16 mouse cellular contexts compared by ENCODE assay signal in genomic region chr17:34838785-34839184, GRCm38 (mm10). TPM values are rescaled to one million over a fixed set of nuclear protein-coding genes. Genes with fewer than 3 reads are reported as not detected.
DNase-seq lines count a peak whose midpoint lies in the region; ATAC-seq lines count a peak whose summit lies in the region.
"Had no signal": no experiment of that assay in that cellular context is flagged by ENCODE, and none has a peak within 500 bp of the region (broad histone marks: within the 10 kb centered on the region; RNA-seq: fewer than 3 reads in every experiment).

No protein-coding gene starts in this region.

- no peak overlapping the region for H3K27ac ChIP-seq in heart, embryonic 11.5 days (ENCODE audit: low read depth, low read length)
- no peak overlapping the region for H3K27ac ChIP-seq in lung, embryonic 15.5 days
- H3K27ac ChIP-seq in embryonic facial prominence, embryonic 12.5 days: no peak overlapping the region
- H3K27ac ChIP-seq in liver, embryonic 13.5 days: peak overlapping the region; percentile 29
- H3K27ac ChIP-seq: layer of hippocampus, adult 2 months; midbrain, embryonic 15.5 days had no signal

- H3K4me3 ChIP-seq in heart, embryonic 11.5 days (ENCODE audit: low read depth, low read length): no peak overlapping the region
- H3K4me3 ChIP-seq in lung, embryonic 15.5 days: no peak overlapping the region
- 0 out of 2 replicates have a peak overlapping the region, but pooled peaks have one; percentile 85 for H3K4me3 ChIP-seq in embryonic facial prominence, embryonic 12.5 days
- peak overlapping the region; percentile 19; the same call in 1 of the 2 replicates for H3K4me3 ChIP-seq in liver, embryonic 13.5 days (replicated peaks)

- H3K4me1 ChIP-seq in heart, embryonic 11.5 days (ENCODE audit: control insufficient read depth, insufficient read depth, low read length): peaks cover 16% of the 10 kb centered on the region
- H3K4me1 ChIP-seq in lung, embryonic 15.5 days: peaks cover 18% of the 10 kb centered on the region
- peaks cover 20% of the 10 kb centered on the region for H3K4me1 ChIP-seq in embryonic facial prominence, embryonic 12.5 days
- H3K4me1 ChIP-seq in liver, embryonic 13.5 days (replicated peaks): peaks cover 52% of the 10 kb centered on the region

- DNase-seq in heart, postnatal 4 days: no peak
- no peak for DNase-seq in lung, postnatal 36 days
- no peak for DNase-seq in liver, embryonic 13.5 days
- no peak for DNase-seq in yolk sac, embryonic 10.5 days (ENCODE audit: low spot score)
- DNase-seq: adrenal gland, adult 8-10 months; cerebellum, adult 8-10 months; gastrocnemius, postnatal 25 days; lung, postnatal 14 days; right cerebral cortex, postnatal 25 days; thymus, adult 2 months had no signal

- peaks cover 20% of the 10 kb centered on the region for H3K36me3 ChIP-seq in heart, embryonic 11.5 days (ENCODE audit: control insufficient read depth, insufficient read depth, low read length)
- H3K36me3 ChIP-seq in lung, embryonic 15.5 days: peaks cover 43% of the 10 kb centered on the region
- peaks cover 51% of the 10 kb centered on the region for H3K36me3 ChIP-seq in embryonic facial prominence, embryonic 12.5 days
- H3K36me3 ChIP-seq in liver, embryonic 13.5 days: peaks cover 60% of the 10 kb centered on the region

- peak overlapping the region; percentile 31; the same call in 1 of the 2 replicates for H3K4me2 ChIP-seq in heart, embryonic 11.5 days
- peak overlapping the region; percentile 6; the same call in 1 of the 2 replicates for H3K4me2 ChIP-seq in lung, embryonic 15.5 days
- peak overlapping the region; percentile 99 for H3K4me2 ChIP-seq in embryonic facial prominence, embryonic 12.5 days (replicated peaks)
- H3K4me2 ChIP-seq in liver, embryonic 13.5 days: peak overlapping the region; percentile 32; the same call in 1 of the 2 replicates

- no peaks in the 10 kb centered on the region for H3K9me3 ChIP-seq in heart, embryonic 11.5 days (replicated peaks; ENCODE audit: control insufficient read depth, low read length)
- no peaks in the 10 kb centered on the region for H3K9me3 ChIP-seq in lung, embryonic 15.5 days
- no peaks in the 10 kb centered on the region for H3K9me3 ChIP-seq in embryonic facial prominence, embryonic 12.5 days
- H3K9me3 ChIP-seq in liver, embryonic 13.5 days (replicated peaks): no peaks in the 10 kb centered on the region
- H3K9me3 ChIP-seq: midbrain, embryonic 15.5 days had no signal

- no peaks in the 10 kb centered on the region for H3K27me3 ChIP-seq in heart, embryonic 11.5 days (ENCODE audit: control insufficient read depth, insufficient read depth, low read length)
- no peaks in the 10 kb centered on the region for H3K27me3 ChIP-seq in lung, embryonic 15.5 days
- no peaks in the 10 kb centered on the region for H3K27me3 ChIP-seq in embryonic facial prominence, embryonic 12.5 days
- H3K27me3 ChIP-seq in liver, embryonic 13.5 days: no peaks in the 10 kb centered on the region
- H3K27me3 ChIP-seq: midbrain, embryonic 15.5 days had no signal

- no peak overlapping the region for H3K9ac ChIP-seq in heart, embryonic 11.5 days (ENCODE audit: low read depth, low read length)
- no peak overlapping the region for H3K9ac ChIP-seq in lung, embryonic 15.5 days
- H3K9ac ChIP-seq in embryonic facial prominence, embryonic 12.5 days: no peak overlapping the region
- H3K9ac ChIP-seq in liver, embryonic 13.5 days: no peak overlapping the region
- H3K9ac ChIP-seq: midbrain, embryonic 15.5 days had no signal

- WGBS in heart, embryonic 11.5 days (ENCODE audit: insufficient replicate concordance): 85% methylated on average over 7 of the region's 7 CpGs
- WGBS in lung, embryonic 15.5 days: 83% methylated on average over 7 of the region's 7 CpGs
- WGBS in embryonic facial prominence, embryonic 12.5 days: 87% methylated on average over 7 of the region's 7 CpGs
- 82% methylated on average over 7 of the region's 7 CpGs for whole genome bisulfite sequencing in liver, embryonic 13.5 days (ENCODE audit: insufficient replicate concordance)

- ATAC-seq in heart, embryonic 11.5 days (replicated peaks; ENCODE audit: insufficient number of reproducible peaks, low FRiP score, low TSS enrichment): no peak
- ATAC-seq in lung, embryonic 15.5 days (ENCODE audit: borderline replicate concordance, extremely low read depth, low FRiP score, low TSS enrichment): no peak
- ATAC-seq in embryonic facial prominence, embryonic 12.5 days (ENCODE audit: insufficient number of reproducible peaks, insufficient read depth, low FRiP score, low TSS enrichment): no peak
- ATAC-seq in liver, embryonic 13.5 days (ENCODE audit: low read depth): no peak
- ATAC-seq: inflammation-experienced regulatory T-cells, adult 6 months; midbrain, embryonic 15.5 days had no signal

RNA-seq across cellular contexts. Expression of gene Dxo, which starts 2.0 kb away (rescaled TPM):
- polyA plus RNA-seq in heart, embryonic 11.5 days (2014; fragmentation: Nextera tagmentation; extraction: Ambion mirVana): 37.3 and 38.7 TPM in 2 replicates
- total RNA-seq in heart, postnatal 4 days (2021): 10 to 100 TPM; 21.4 to 23.0 TPM
- polyA plus RNA-seq in lung, embryonic 15.5 days (2015; fragmentation: Nextera tagmentation; extraction: Ambion mirVana): 63.0 and 63.3 TPM in 2 replicates
- polyA plus RNA-seq in embryonic facial prominence, embryonic 12.5 days (2016; fragmentation: Nextera tagmentation; extraction: Ambion mirVana): 65.5 and 77.7 TPM in 2 replicates
- polyA plus RNA-seq in liver, embryonic 13.5 days (2015; fragmentation: Nextera tagmentation; extraction: Ambion mirVana): 28.6 and 30.9 TPM in 2 replicates

RNA-seq across cellular contexts. Expression of gene Stk19, which starts 2.0 kb away (rescaled TPM):
- polyA plus RNA-seq in heart, embryonic 11.5 days (2014; fragmentation: Nextera tagmentation; extraction: Ambion mirVana): 15.7 and 17.8 TPM in 2 replicates
- total RNA-seq in heart, postnatal 4 days (2021): 10 to 100 TPM; 13.6 to 16.2 TPM
- polyA plus RNA-seq in lung, embryonic 15.5 days (2015; fragmentation: Nextera tagmentation; extraction: Ambion mirVana): 32.7 and 33.7 TPM in 2 replicates
- 21.5 and 23.8 TPM in 2 replicates for polyA plus RNA-seq in embryonic facial prominence, embryonic 12.5 days (2016; fragmentation: Nextera tagmentation; extraction: Ambion mirVana)
- 19.9 and 20.2 TPM in 2 replicates for polyA plus RNA-seq in liver, embryonic 13.5 days (2015; fragmentation: Nextera tagmentation; extraction: Ambion mirVana)

RNA-seq across cellular contexts. Expression of gene Skiv2l, which starts 11.2 kb away (rescaled TPM):
- polyA plus RNA-seq in heart, embryonic 11.5 days (2014; fragmentation: Nextera tagmentation; extraction: Ambion mirVana): 24.3 and 30.3 TPM in 2 replicates
- 10 to 100 TPM; 27.4 to 27.9 TPM for total RNA-seq in heart, postnatal 4 days (2021)
- polyA plus RNA-seq in lung, embryonic 15.5 days (2015; fragmentation: Nextera tagmentation; extraction: Ambion mirVana): 50.8 and 54.0 TPM in 2 replicates
- 61.6 and 64.3 TPM in 2 replicates for polyA plus RNA-seq in embryonic facial prominence, embryonic 12.5 days (2016; fragmentation: Nextera tagmentation; extraction: Ambion mirVana)
- 24.0 and 26.1 TPM in 2 replicates for polyA plus RNA-seq in liver, embryonic 13.5 days (2015; fragmentation: Nextera tagmentation; extraction: Ambion mirVana)

RNA-seq across cellular contexts. Expression of gene Nelfe, which starts 11.4 kb away (rescaled TPM):
- 89.9 and 96.8 TPM in 2 replicates for polyA plus RNA-seq in heart, embryonic 11.5 days (2014; fragmentation: Nextera tagmentation; extraction: Ambion mirVana)
- 10 to 100 TPM; 30.4 to 34.2 TPM for total RNA-seq in heart, postnatal 4 days (2021)
- 92.6 and 95.7 TPM in 2 replicates for polyA plus RNA-seq in lung, embryonic 15.5 days (2015; fragmentation: Nextera tagmentation; extraction: Ambion mirVana)
- polyA plus RNA-seq in embryonic facial prominence, embryonic 12.5 days (2016; fragmentation: Nextera tagmentation; extraction: Ambion mirVana): 127 and 134 TPM in 2 replicates
- polyA plus RNA-seq in liver, embryonic 13.5 days (2015; fragmentation: Nextera tagmentation; extraction: Ambion mirVana): 60.1 and 65.1 TPM in 2 replicates

RNA-seq across cellular contexts. Expression of gene Cfb, which starts 23.5 kb away (rescaled TPM):
- polyA plus RNA-seq in heart, embryonic 11.5 days (2014; fragmentation: Nextera tagmentation; extraction: Ambion mirVana): 0.65 and 2.5 TPM in 2 replicates
- total RNA-seq in heart, postnatal 4 days (2021): 1 to 10 TPM in 1 of 2 experiments, under 1 TPM in 1; 0.88 to 2.6 TPM
- 2.8 and 3.1 TPM in 2 replicates for polyA plus RNA-seq in lung, embryonic 15.5 days (2015; fragmentation: Nextera tagmentation; extraction: Ambion mirVana)
- 1.1 and 1.7 TPM in 2 replicates for polyA plus RNA-seq in embryonic facial prominence, embryonic 12.5 days (2016; fragmentation: Nextera tagmentation; extraction: Ambion mirVana)
- polyA plus RNA-seq in liver, embryonic 13.5 days (2015; fragmentation: Nextera tagmentation; extraction: Ambion mirVana): 118 and 133 TPM in 2 replicates
- total RNA-seq: layer of hippocampus, adult 2 months had no signal

Comparison
In these comparisons a context has a peak if more than half of its experiments do, and no peak if none do; other contexts are left out.
1. H3K4me2 ChIP-seq: peak in every context shown above with its lines; median percentile 99 in embryonic facial prominence, embryonic 12.5 days; 32 in liver, embryonic 13.5 days; 31 in heart, embryonic 11.5 days; 6 in lung, embryonic 15.5 days.
2. H3K4me3 ChIP-seq: peak in embryonic facial prominence, embryonic 12.5 days (single experiment) and liver, embryonic 13.5 days (single experiment); none in heart, embryonic 11.5 days (single experiment) and lung, embryonic 15.5 days (single experiment).